ENCODE assay signal across 8 mouse cellular contexts in the genomic region with DNA sequence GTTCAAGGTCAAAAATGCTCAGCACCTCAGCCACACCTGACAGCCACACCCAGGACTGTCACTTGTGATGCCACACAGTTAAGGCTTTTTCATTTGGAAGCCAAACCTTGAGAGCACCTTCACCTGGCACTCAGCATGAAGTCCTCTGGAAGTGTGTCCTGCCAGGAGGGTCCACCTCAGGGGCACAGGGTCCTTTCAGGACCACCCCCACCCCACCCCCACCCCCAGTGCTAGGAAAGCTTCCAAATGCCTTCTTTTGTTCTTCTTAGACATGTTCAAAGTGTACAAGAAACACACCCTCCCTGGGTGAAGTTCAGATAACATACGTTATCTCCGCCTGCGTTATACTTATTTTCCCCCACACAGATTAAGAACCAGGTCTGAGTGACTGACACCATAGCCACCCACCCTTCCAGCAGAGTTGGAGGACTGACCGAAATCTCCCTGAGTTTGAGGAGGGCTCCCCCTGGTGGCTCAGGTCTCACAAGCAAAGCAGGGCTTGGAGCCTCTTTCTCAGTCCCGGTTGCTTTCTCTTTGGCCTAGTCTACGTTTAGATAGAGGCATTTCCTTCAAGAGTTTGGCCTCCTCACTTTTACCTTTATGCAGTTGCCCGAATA. TPM values are rescaled to one million over a fixed set of nuclear protein-coding genes. Genes with fewer than 3 reads are reported as not detected.
A peak's percentile ranks its signal among the peaks of the same experiment; 100 is the strongest.
DNase-seq lines count a peak whose midpoint lies in the region; ATAC-seq and TF ChIP-seq lines count a peak whose summit lies in the region.

No protein-coding gene starts in this region.

- H3ac ChIP-seq in C2C12 (ENCODE audit: control insufficient read depth, insufficient read length, low read depth) (no peak overlapping the region), myocyte (ENCODE audit: control insufficient read depth, insufficient read length) (no peak overlapping the region)

- H3K79me2 ChIP-seq in C2C12 (ENCODE audit: control insufficient read depth, insufficient read depth) (no peaks in the 10 kb centered on the region), myocyte (ENCODE audit: control insufficient read depth, insufficient read depth) (no peaks in the 10 kb centered on the region)
- no peaks in the 10 kb centered on the region for H3K79me2 ChIP-seq in liver, adult 2 months (ENCODE audit: control insufficient read depth, insufficient read depth, low read length)

- peak; percentile 89 for ATAC-seq in erythroblast, adult 5-6 weeks (replicated peaks; ENCODE audit: low FRiP score, poor library complexity, severe bottlenecking)
- ATAC-seq in heart, embryonic 12.5 days (ENCODE audit: insufficient number of reproducible peaks, low FRiP score) = peak; percentile 75
- peak; percentile 87 for ATAC-seq in kidney, embryonic 16.5 days (ENCODE audit: low FRiP score, low TSS enrichment)

- no peaks in the 10 kb centered on the region for H3K79me3 ChIP-seq in C2C12 (ENCODE audit: low read depth)

- H3K4me2 ChIP-seq in heart, embryonic 12.5 days = no peak overlapping the region
- H3K4me2 ChIP-seq in kidney, embryonic 16.5 days (replicated peaks; ENCODE audit: low read depth, low read length) = no peak overlapping the region
- peak overlapping the region; percentile 41 for H3K4me2 ChIP-seq in myocyte (ENCODE audit: low read depth)

- DNase-seq in brain, adult 2 months (ENCODE audit: low read depth, low spot score) = peak; percentile 96
- DNase-seq in liver, adult 2 months (ENCODE audit: extremely low read depth, low read depth, low spot score) = peak; percentile 71
- DNase-seq in spleen, postnatal 4 days (ENCODE audit: low spot score in 2 of 2) = peak; percentile 88 to 97

- 0 out of 2 replicates have a peak overlapping the region, but pooled peaks have one; percentile 31 for H3K9ac ChIP-seq in heart, embryonic 12.5 days
- H3K9ac ChIP-seq in kidney, embryonic 16.5 days (replicated peaks; ENCODE audit: low read length) = peak overlapping the region; percentile 55; the same call in 1 of the 2 replicates
- H3K9ac ChIP-seq in liver, adult 2 months (ENCODE audit: low read depth, low read length) = no peak overlapping the region

- H3K4me3 ChIP-seq in C2C12 (ENCODE audit: insufficient read depth, poor library complexity, severe bottlenecking) = no peak overlapping the region
- no peak overlapping the region for H3K4me3 ChIP-seq in heart, embryonic 12.5 days
- no peak overlapping the region for H3K4me3 ChIP-seq in kidney, embryonic 16.5 days (ENCODE audit: low read length)
- H3K4me3 ChIP-seq in liver, adult 2 months (ENCODE audit: insufficient read depth, low read depth, low read length) = no peak overlapping the region
- H3K4me3 ChIP-seq in myocyte = no peak overlapping the region

- no peaks in the 10 kb centered on the region for H3K9me3 ChIP-seq in heart, embryonic 12.5 days (replicated peaks)
- no peaks in the 10 kb centered on the region for H3K9me3 ChIP-seq in kidney, embryonic 16.5 days (ENCODE audit: low read length)

- no peak overlapping the region for H3K27ac ChIP-seq in heart, embryonic 12.5 days (ENCODE audit: poor library complexity, severe bottlenecking)
- no peak overlapping the region for H3K27ac ChIP-seq in kidney, embryonic 16.5 days (ENCODE audit: low read length)
- H3K27ac ChIP-seq in liver, adult 2 months (replicated peaks; ENCODE audit: insufficient read depth, low read depth, low read length) = no peak overlapping the region

- WGBS in heart, embryonic 12.5 days = 1% methylated on average over 7 of the region's 7 CpGs
- WGBS in kidney, embryonic 16.5 days = 5% methylated on average over 7 of the region's 7 CpGs
- WGBS in liver, adult 2 months = 4% methylated on average over 7 of the region's 7 CpGs

- TF ChIP-seq CTCF in C2C12 (IDR thresholded peaks at IDR 0.05; ENCODE audit: control insufficient read depth, insufficient read depth, insufficient read length) = peak; percentile 80
- peak; percentile 96 for TF ChIP-seq CTCF in liver, adult 2 months (IDR thresholded peaks at IDR 0.05; ENCODE audit: low read depth, low read length)

- H3K27me3 ChIP-seq in C2C12 (ENCODE audit: control insufficient read depth, insufficient read depth, insufficient read length) = no peaks in the 10 kb centered on the region
- 0 out of 2 replicates have a peak, but pooled peaks cover 4% of the 10 kb centered on the region for H3K27me3 ChIP-seq in heart, embryonic 12.5 days (replicated peaks)
- no peaks in the 10 kb centered on the region for H3K27me3 ChIP-seq in kidney, embryonic 16.5 days (ENCODE audit: insufficient read depth, low read length)
- H3K27me3 ChIP-seq in liver, adult 2 months (ENCODE audit: control insufficient read depth, insufficient read depth, low read length) = no peaks in the 10 kb centered on the region
- H3K27me3 ChIP-seq in myocyte (ENCODE audit: control insufficient read depth, insufficient read depth, insufficient read length) = peaks cover 4% of the 10 kb centered on the region

- peaks cover 17% of the 10 kb centered on the region for H3K4me1 ChIP-seq in heart, embryonic 12.5 days (replicated peaks)
- H3K4me1 ChIP-seq in kidney, embryonic 16.5 days (ENCODE audit: insufficient read depth, low read length) = no peaks in the 10 kb centered on the region
- no peaks in the 10 kb centered on the region for H3K4me1 ChIP-seq in liver, adult 2 months (ENCODE audit: control insufficient read depth, insufficient read depth, low read length)

- no peaks in the 10 kb centered on the region for H3K36me3 ChIP-seq in C2C12 (ENCODE audit: control insufficient read depth, insufficient read depth)
- H3K36me3 ChIP-seq in heart, embryonic 12.5 days = no peaks in the 10 kb centered on the region
- H3K36me3 ChIP-seq in kidney, embryonic 16.5 days (ENCODE audit: insufficient read depth, low read length) = no peaks in the 10 kb centered on the region
- H3K36me3 ChIP-seq in liver, adult 2 months (ENCODE audit: control insufficient read depth, insufficient read depth, low read length) = no peaks in the 10 kb centered on the region
- no peaks in the 10 kb centered on the region for H3K36me3 ChIP-seq in myocyte (ENCODE audit: control insufficient read depth, insufficient read depth)

- TF ChIP-seq POLR2A in liver, adult 2 months (IDR thresholded peaks at IDR 0.05; ENCODE audit: extremely low read depth, insufficient read depth, low read length) = no peak
- no peak for TF ChIP-seq POLR2A in myocyte (IDR thresholded peaks at IDR 0.05; ENCODE audit: insufficient read length, low read depth)

TF ChIP-seq in C2C12, 6 proteins besides CTCF, POLR2A, EP300 and RAD21 (continues in another document):
- TF ChIP-seq CEBPB (IDR thresholded peaks at IDR 0.05; ENCODE audit: low read depth) (no peak), USF1 (IDR thresholded peaks at IDR 0.05; ENCODE audit: low read depth) (no peak), FOSL1 (IDR thresholded peaks at IDR 0.05; ENCODE audit: insufficient read depth, low read length, poor library complexity, severe bottlenecking) (no peak), MYOD1 (IDR thresholded peaks at IDR 0.05; ENCODE audit: control insufficient read depth, insufficient read length, low read depth) (no peak)

TF ChIP-seq in myocyte, 11 proteins besides CTCF, POLR2A, EP300 and RAD21:
- TF ChIP-seq SRF (IDR thresholded peaks at IDR 0.05; ENCODE audit: control insufficient read depth, insufficient read length, low read depth) = no peak

RNA-seq across cellular contexts. Expression of gene Mybpc3, which starts 16.7 kb away (rescaled TPM):
- polyA plus RNA-seq in C2C12 (2012; fragmentation: generic; extraction: Trizol) (not detected), myocyte (2012; fragmentation: generic; extraction: Trizol) (0.05 TPM)
- total RNA-seq in erythroblast, adult 5-6 weeks (2015; ENCODE audit: low replicate concordance) = 0.21 TPM in 1 of 2 replicates, not detected in the other
- total RNA-seq in erythroblast, adult 5-6 weeks (2017; ENCODE audit: low replicate concordance) = 0.56 TPM in 1 of 2 replicates, not detected in the other
- polyA plus RNA-seq in heart, embryonic 12.5 days (2016; fragmentation: Nextera tagmentation; extraction: Ambion mirVana) = 1,039 and 1,047 TPM in 2 replicates
- polyA plus RNA-seq in kidney, embryonic 16.5 days (2015; fragmentation: Nextera tagmentation; extraction: Ambion mirVana) = 0.30 and 0.44 TPM in 2 replicates
- 0.07 TPM in 1 of 2 replicates, not detected in the other for total RNA-seq in liver, adult 2 months (2014; rRNA removed)
- 0.01 and 0.04 TPM in 2 replicates for polyA plus RNA-seq in liver, adult 2 months (2012; rRNA removed)

RNA-seq across cellular contexts. Expression of gene Spi1, which starts 19.0 kb away (rescaled TPM):
- polyA plus RNA-seq in C2C12 (2012; fragmentation: generic; extraction: Trizol) (not detected), myocyte (2012; fragmentation: generic; extraction: Trizol) (0.04 TPM)
- total RNA-seq in erythroblast, adult 5-6 weeks (2015; ENCODE audit: low replicate concordance) = 60.5 and 134 TPM in 2 replicates
- total RNA-seq in erythroblast, adult 5-6 weeks (2017; ENCODE audit: low replicate concordance) = 21.6 and 48.5 TPM in 2 replicates
- polyA plus RNA-seq in heart, embryonic 12.5 days (2016; fragmentation: Nextera tagmentation; extraction: Ambion mirVana) = 3.0 and 3.1 TPM in 2 replicates
- 3.3 and 4.2 TPM in 2 replicates for polyA plus RNA-seq in kidney, embryonic 16.5 days (2015; fragmentation: Nextera tagmentation; extraction: Ambion mirVana)
- 3.7 and 4.8 TPM in 2 replicates for total RNA-seq in liver, adult 2 months (2014; rRNA removed)
- polyA plus RNA-seq in liver, adult 2 months (2012; rRNA removed) = 9.5 and 16.5 TPM in 2 replicates

RNA-seq across cellular contexts. Expression of gene Slc39a13, which starts 31.0 kb away (rescaled TPM):
- polyA plus RNA-seq in C2C12 (2012; fragmentation: generic; extraction: Trizol) (52.3 TPM), myocyte (2012; fragmentation: generic; extraction: Trizol) (41.1 TPM)
- 6.9 TPM in 1 of 2 replicates, not detected in the other for total RNA-seq in erythroblast, adult 5-6 weeks (2015; ENCODE audit: low replicate concordance)
- 0.98 and 4.2 TPM in 2 replicates for total RNA-seq in erythroblast, adult 5-6 weeks (2017; ENCODE audit: low replicate concordance)
- polyA plus RNA-seq in heart, embryonic 12.5 days (2016; fragmentation: Nextera tagmentation; extraction: Ambion mirVana) = 42.5 and 44.3 TPM in 2 replicates
- polyA plus RNA-seq in kidney, embryonic 16.5 days (2015; fragmentation: Nextera tagmentation; extraction: Ambion mirVana) = 44.6 and 57.9 TPM in 2 replicates
- total RNA-seq in liver, adult 2 months (2014; rRNA removed) = 4.3 and 6.8 TPM in 2 replicates
- 13.1 and 17.5 TPM in 2 replicates for polyA plus RNA-seq in liver, adult 2 months (2012; rRNA removed)

RNA-seq across cellular contexts. Expression of gene Psmc3, which starts 47.4 kb away (rescaled TPM):
- polyA plus RNA-seq in C2C12 (2012; fragmentation: generic; extraction: Trizol) = 367 TPM
- 24.8 and 40.8 TPM in 2 replicates for total RNA-seq in erythroblast, adult 5-6 weeks (2015; ENCODE audit: low replicate concordance)
- total RNA-seq in erythroblast, adult 5-6 weeks (2017; ENCODE audit: low replicate concordance) = 76.4 and 132 TPM in 2 replicates
- 245 and 252 TPM in 2 replicates for polyA plus RNA-seq in heart, embryonic 12.5 days (2016; fragmentation: Nextera tagmentation; extraction: Ambion mirVana)
- 357 and 361 TPM in 2 replicates for polyA plus RNA-seq in kidney, embryonic 16.5 days (2015; fragmentation: Nextera tagmentation; extraction: Ambion mirVana)
- 147 and 190 TPM in 2 replicates for total RNA-seq in liver, adult 2 months (2014; rRNA removed)
- 69.4 and 71.4 TPM in 2 replicates for polyA plus RNA-seq in liver, adult 2 months (2012; rRNA removed)
- 688 TPM for polyA plus RNA-seq in myocyte (2012; fragmentation: generic; extraction: Trizol)

Comparison
In these comparisons a context has a peak if more than half of its experiments do, and no peak if none do; other contexts are left out.
1. RNA of gene Mybpc3, which starts 16.7 kb away (polyA plus RNA-seq): 1,039 to 1,047 TPM in heart, embryonic 12.5 days; 0.30 to 0.44 TPM in kidney, embryonic 16.5 days, 0.05 TPM in myocyte (single experiment), 0.01 to 0.04 TPM in liver, adult 2 months and not detected in C2C12 (single experiment); every median in the first group is over 100 times any median in the second.
2. Peak in every context shown above with its lines, with median percentiles within 50 percentile points of each other: DNase-seq and ATAC-seq.